12 mouse cellular contexts compared by ENCODE assay signal in genomic region chr11:57445237-57445962, GRCm38 (mm10).
DNase-seq lines count a peak whose midpoint lies in the region; ATAC-seq and TF ChIP-seq lines count a peak whose summit lies in the region.
"Had no signal": no experiment of that assay in that cellular context is flagged by ENCODE, and none has a peak within 500 bp of the region (broad histone marks: within the 10 kb centered on the region; RNA-seq: fewer than 3 reads in every experiment).

No protein-coding gene starts in this region.

- no peak for TF ChIP-seq CTCF in liver, postnatal 0 days (IDR thresholded peaks at IDR 0.05; ENCODE audit: low read depth)

- H3K27ac ChIP-seq in liver, postnatal 0 days (ENCODE audit: low read depth): 0 out of 2 replicates have a peak overlapping the region, but pooled peaks have one; percentile 4
- H3K27ac ChIP-seq in forebrain, embryonic 10.5 days: no peak overlapping the region
- H3K27ac ChIP-seq: macrophage; neural tube, embryonic 15.5 days had no signal

- no peak overlapping the region for H3K9ac ChIP-seq in liver, postnatal 0 days (replicated peaks)
- H3K9ac ChIP-seq: neural tube, embryonic 15.5 days had no signal

- no peaks in the 10 kb centered on the region for H3K9me3 ChIP-seq in liver, postnatal 0 days (ENCODE audit: low read length)
- H3K9me3 ChIP-seq in forebrain, embryonic 10.5 days: no peaks in the 10 kb centered on the region
- H3K9me3 ChIP-seq: neural tube, embryonic 15.5 days had no signal

- 27% methylated on average over 6 of the region's 6 CpGs for WGBS in liver, postnatal 0 days (ENCODE audit: insufficient replicate concordance)
- WGBS in forebrain, embryonic 10.5 days: 73% methylated on average over 6 of the region's 6 CpGs

- H3K4me1 ChIP-seq in liver, postnatal 0 days (ENCODE audit: insufficient read depth): no peaks in the 10 kb centered on the region
- no peaks in the 10 kb centered on the region for H3K4me1 ChIP-seq in forebrain, embryonic 10.5 days
- H3K4me1 ChIP-seq: neural tube, embryonic 15.5 days had no signal

- TF ChIP-seq EP300 in liver, postnatal 0 days (IDR thresholded peaks at IDR 0.05; ENCODE audit: low read depth): peak; percentile 11; the same call in 1 of the 2 replicates

- peak; percentile 14 for DNase-seq in spleen, adult 12 weeks (ENCODE audit: low spot score)
- DNase-seq in spleen, postnatal 14 days (ENCODE audit: low spot score in 2 of 2): no peak
- DNase-seq in liver, postnatal 0 days: no peak
- peak; percentile 19 for DNase-seq in skeletal muscle tissue, adult 2 months (ENCODE audit: low read depth, low spot score)
- DNase-seq in embryo, embryonic 11 days: no peak
- no peak for DNase-seq in forebrain, embryonic 10.5 days (ENCODE audit: extremely low spot score, low spot score)
- DNase-seq in cerebellum, adult 9-10 months: no peak
- DNase-seq: cerebellum, postnatal 25 days; kidney, adult 8-10 months had no signal

- ATAC-seq in activated CD4-positive, CD25-positive, alpha-beta regulatory T cell, adult 4 months: peak; percentile 98
- peak; percentile 45 for ATAC-seq in liver, postnatal 0 days

- no peaks in the 10 kb centered on the region for H3K36me3 ChIP-seq in liver, postnatal 0 days (replicated peaks; ENCODE audit: insufficient read depth, low read length)
- H3K36me3 ChIP-seq in forebrain, embryonic 10.5 days (replicated peaks): no peaks in the 10 kb centered on the region
- H3K36me3 ChIP-seq: neural tube, embryonic 15.5 days had no signal

- no peaks in the 10 kb centered on the region for H3K27me3 ChIP-seq in liver, postnatal 0 days (ENCODE audit: insufficient read depth, low read length)
- H3K27me3 ChIP-seq in forebrain, embryonic 10.5 days (ENCODE audit: poor library complexity, severe bottlenecking): no peaks in the 10 kb centered on the region
- H3K27me3 ChIP-seq: neural tube, embryonic 15.5 days had no signal

- H3K4me2 ChIP-seq in liver, postnatal 0 days (ENCODE audit: low read depth, low read length): no peak overlapping the region
- H3K4me2 ChIP-seq: neural tube, embryonic 15.5 days had no signal

- no peak overlapping the region for H3K4me3 ChIP-seq in liver, postnatal 0 days (ENCODE audit: low read depth, low read length)
- no peak overlapping the region for H3K4me3 ChIP-seq in forebrain, embryonic 10.5 days
- H3K4me3 ChIP-seq: neural tube, embryonic 15.5 days had no signal

Comparison
In these comparisons a context has a peak if more than half of its experiments do, and no peak if none do; other contexts are left out.
1. DNase-seq: peak in spleen, adult 12 weeks (single experiment) and skeletal muscle tissue, adult 2 months (single experiment); none in spleen, postnatal 14 days (0 of 2), liver, postnatal 0 days (single experiment), embryo, embryonic 11 days (single experiment), forebrain, embryonic 10.5 days (single experiment) and cerebellum, adult 9-10 months (single experiment).